Mouse (Mus musculus) midbrain, postnatal 0 days (tissue): ENCODE data around the gene Trim71. TPM values are rescaled to one million over a fixed set of nuclear protein-coding genes. Genes with fewer than 3 reads are reported as not detected.

Source experiments
- ATAC-seq: fragments of 200-750 bp; cut with Nextera tagmentation; 2 replicates; pipeline ENCODE4 v1.8.0; 2017; ENCODE audit warnings: moderate number of reproducible peaks, mild to moderate bottlenecking, moderate TSS enrichment, moderate library complexity; ENCODE audit not compliant: low FRiP score
- DNase-seq: peaks from one replicate; pipeline ENCODE4 v3.0.0-alpha.2; 2015; ENCODE audit warnings: low spot score
- H3K27ac ChIP-seq: fragments of 300-500 bp; sonication (generic); 2 replicates; pipeline ENCODE4 v1.5.1; 2014; ENCODE audit warnings: low read depth, mild to moderate bottlenecking, low read length, mixed read lengths
- H3K27me3 ChIP-seq: fragments of 300-500 bp; sonication (generic); 2 replicates; pipeline ENCODE4 v1.6.1; 2014; ENCODE audit warnings: low read length, control low read depth, mixed read lengths; ENCODE audit not compliant: insufficient read depth
- H3K36me3 ChIP-seq: fragments of 300-500 bp; sonication (generic); 2 replicates; pipeline ENCODE4 v1.6.1; 2014; ENCODE audit warnings: low read length, control low read depth, mixed read lengths; ENCODE audit not compliant: insufficient read depth
- H3K4me1 ChIP-seq: fragments of 300-500 bp; sonication (generic); 2 replicates; pipeline ENCODE4 v1.6.1; 2014; ENCODE audit warnings: mild to moderate bottlenecking, control low read depth, antibody characterized with exemption, low read length, mixed read lengths; ENCODE audit not compliant: insufficient read depth
- H3K4me2 ChIP-seq: fragments of 300-500 bp; sonication (generic); 2 replicates; pipeline ENCODE4 v1.6.1; 2014; ENCODE audit warnings: low read depth, mild to moderate bottlenecking, low read length, mixed read lengths; ENCODE audit not compliant: poor library complexity, severe bottlenecking
- H3K4me3 ChIP-seq: fragments of 300-500 bp; sonication (generic); 2 replicates; pipeline ENCODE4 v1.5.1; 2014; ENCODE audit warnings: low read depth, mild to moderate bottlenecking, low read length, moderate library complexity
- H3K9ac ChIP-seq: fragments of 300-500 bp; sonication (generic); replicated peaks from 2 replicates; pipeline ENCODE4 v1.6.1; 2014; ENCODE audit warnings: mild to moderate bottlenecking, low read length, moderate library complexity, mixed read lengths; ENCODE audit not compliant: poor library complexity, severe bottlenecking
- H3K9me3 ChIP-seq: fragments of 300-500 bp; sonication (generic); 2 replicates; pipeline ENCODE4 v1.6.1; 2016; ENCODE audit warnings: low read length, control low read depth
- CTCF ChIP-seq: IDR thresholded peaks from 2 replicates; pipeline ENCODE4 v1.5.1; 2016; ENCODE audit warnings: antibody characterized with exemption, mild to moderate bottlenecking
- WGBS: fragments of 180-500 bp; shearing (Covaris S2); extraction: QIAGEN DNeasy Blood & Tissue Kit; methylation state at CpG from one replicate; pipeline ENCODE4 v1.1.7; 2014; 5-methylcytosine and 5-hydroxymethylcytosine counted together
- polyA plus RNA-seq: library from polyadenylated mRNA; unstranded; fragments of >200 nt; fragmentation: Nextera tagmentation; extraction: Ambion mirVana; gene quantifications from 2 replicates; pipeline ENCODE4 v1.2.1, GENCODE M21; 2015
- total RNA-seq: library from RNA; depleted of rRNA; stranded (reverse); fragments of >200 nt; gene quantifications from 2 replicates; pipeline ENCODE4 v1.2.3, GENCODE M21; 2014

The Trim71 gene
- total and polyA plus RNA-seq, 2 experiments from 2014 or later = 0.14 to 0.27 TPM

DNA sequence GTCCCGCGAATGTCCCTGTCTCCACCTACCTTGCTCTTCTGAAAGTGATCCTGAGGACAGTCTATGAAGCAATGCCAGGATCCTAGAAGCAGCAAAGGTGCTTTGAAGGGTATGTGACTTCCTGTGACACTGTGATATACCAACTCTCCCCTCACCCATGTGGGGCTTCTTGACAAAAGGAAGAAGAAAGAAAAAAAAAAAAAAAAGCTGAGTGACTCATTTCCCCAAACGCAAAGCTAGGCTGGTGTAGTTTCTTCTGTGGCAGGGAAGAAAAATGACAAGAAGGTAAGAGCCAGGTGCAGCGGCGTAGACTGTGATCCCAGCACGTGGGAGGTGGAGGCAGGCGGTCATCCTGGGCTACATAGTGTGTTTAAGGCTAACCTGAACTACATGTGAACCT lies 67.7 kb downstream of the Trim71 start:
- no peak overlapping the region for H3K4me3 ChIP-seq
- TF ChIP-seq CTCF = no peak
- ATAC-seq (no peak), DNase-seq (no peak)
- 86% methylated on average over 7 of the region's 7 CpGs for WGBS
- no peaks in the 10 kb centered on the region for H3K9me3 ChIP-seq
- H3K27ac ChIP-seq = no peak overlapping the region
- no peaks in the 10 kb centered on the region for H3K27me3 ChIP-seq
- no peak overlapping the region for H3K9ac ChIP-seq
- H3K4me1 ChIP-seq = no peaks in the 10 kb centered on the region
- H3K36me3 ChIP-seq = 0 out of 2 replicates have a peak, but pooled peaks cover 3% of the 10 kb centered on the region
- H3K4me2 ChIP-seq = no peak overlapping the region

DNA sequence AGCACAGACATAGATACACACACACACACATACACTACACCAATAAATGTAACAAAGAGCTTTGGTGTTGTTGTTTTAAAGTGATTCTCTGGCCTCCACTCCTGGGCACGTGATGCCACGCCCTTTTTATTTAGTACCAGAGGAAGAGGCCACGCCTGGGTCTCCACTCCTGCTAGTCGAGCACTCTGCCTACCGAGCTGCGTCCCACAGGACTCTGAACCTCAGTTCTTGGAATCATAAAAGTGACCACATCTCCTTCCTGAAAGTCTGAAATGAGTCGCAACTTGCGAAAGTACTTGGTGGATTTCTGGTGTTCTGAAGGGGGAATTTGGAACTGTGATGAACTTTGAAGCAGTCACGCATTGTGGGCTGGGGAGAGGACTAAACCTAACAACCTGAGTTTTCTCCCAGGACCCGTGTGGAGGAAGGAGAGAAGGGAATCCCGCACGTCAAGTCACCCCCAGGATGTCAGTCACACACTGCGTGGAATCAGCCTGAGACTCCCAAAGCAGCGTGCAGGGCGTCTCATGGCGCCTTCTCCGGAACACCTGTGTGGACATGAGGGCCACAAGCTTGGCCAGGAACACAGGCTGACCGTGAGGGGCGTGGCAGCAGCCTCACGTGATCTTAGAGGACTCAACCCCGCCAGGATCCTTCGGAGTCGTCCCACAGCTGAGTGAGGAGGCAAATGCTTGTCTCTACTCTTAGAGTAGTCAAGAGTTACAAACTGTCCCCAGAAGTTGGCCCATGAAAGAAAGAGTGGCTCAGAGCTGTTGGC lies 76.5 kb downstream of the Trim71 start:
- DNase-seq = no peak
- Histone ChIP-seq H3K4me3 (no peak overlapping the region), H3K4me2 (no peak overlapping the region), H3K9me3 (no peaks in the 10 kb centered on the region), H3K9ac (no peak overlapping the region), H3K27ac (no peak overlapping the region), H3K36me3 (0 out of 2 replicates have a peak, but pooled peaks cover 2% of the 10 kb centered on the region), H3K4me1 (no peaks in the 10 kb centered on the region), H3K27me3 (no peaks in the 10 kb centered on the region)
- no peak for ATAC-seq
- WGBS = 86% methylated on average over 23 of the region's 23 CpGs
- TF ChIP-seq CTCF = no peak

DNA sequence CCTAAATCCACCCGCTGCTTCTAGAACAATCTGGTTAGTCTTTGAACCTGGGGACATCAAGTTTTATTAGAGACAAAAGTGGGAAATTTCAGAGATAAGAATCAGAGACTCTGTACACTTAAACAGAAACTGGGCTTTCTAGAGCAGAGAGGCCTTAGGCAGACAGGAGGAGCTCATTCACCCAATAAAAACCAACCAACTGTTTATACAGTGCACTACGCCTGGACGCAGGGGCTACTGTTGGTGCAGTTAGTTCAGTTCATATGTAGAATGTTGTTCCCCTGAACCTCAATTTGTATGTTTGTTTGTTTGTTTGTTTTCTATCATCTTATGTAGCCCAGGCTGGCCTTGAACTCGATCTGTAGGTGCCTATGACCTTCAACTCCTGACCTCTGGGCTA lies 77.4 kb downstream of the Trim71 start:
- Histone ChIP-seq H3K27me3 (no peaks in the 10 kb centered on the region), H3K4me1 (no peaks in the 10 kb centered on the region), H3K4me2 (no peak overlapping the region), H3K9me3 (no peaks in the 10 kb centered on the region), H3K9ac (no peak overlapping the region), H3K4me3 (no peak overlapping the region), H3K36me3 (no peaks in the 10 kb centered on the region), H3K27ac (no peak overlapping the region)
- 90% methylated on average over 4 of the region's 4 CpGs for WGBS
- ATAC-seq (no peak), DNase-seq (no peak)
- no peak for TF ChIP-seq CTCF

DNA sequence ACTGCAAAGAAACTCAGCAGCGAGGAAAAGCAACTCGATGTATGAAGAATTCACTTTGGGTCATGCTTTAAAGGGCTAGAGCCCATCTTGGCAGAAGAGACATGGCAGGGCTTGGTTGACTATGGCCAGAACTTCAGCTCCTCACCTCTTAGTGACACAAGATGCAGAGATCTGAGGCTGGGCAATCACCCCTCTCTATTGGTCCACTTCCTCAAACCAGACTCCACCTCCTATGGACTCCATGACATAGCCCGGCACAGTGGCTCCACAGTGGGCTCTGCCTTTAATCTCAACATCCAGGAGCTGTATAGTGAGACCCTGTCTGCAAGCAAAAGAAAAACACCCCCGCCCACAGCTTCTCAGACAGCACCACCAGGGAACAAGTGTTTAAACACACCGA lies 79.4 kb downstream of the Trim71 start:
- Histone ChIP-seq H3K27me3 (no peaks in the 10 kb centered on the region), H3K9me3 (no peaks in the 10 kb centered on the region), H3K4me1 (no peaks in the 10 kb centered on the region), H3K36me3 (no peaks in the 10 kb centered on the region), H3K4me2 (no peak overlapping the region), H3K9ac (no peak overlapping the region), H3K4me3 (no peak overlapping the region), H3K27ac (no peak overlapping the region)
- DNase-seq (no peak), ATAC-seq (no peak)
- TF ChIP-seq CTCF = no peak
- 80% methylated on average over 5 of the region's 5 CpGs for WGBS

- no peak overlapping the region for H3K9ac ChIP-seq
- ATAC-seq = no peak
- no peak overlapping the region for H3K4me2 ChIP-seq
- H3K4me3 ChIP-seq = no peak overlapping the region
- no peak overlapping the region for H3K27ac ChIP-seq
- no peaks in the 10 kb centered on the region for H3K27me3 ChIP-seq
- H3K36me3 ChIP-seq = no peaks in the 10 kb centered on the region
- TF ChIP-seq CTCF = no peak
- H3K9me3 ChIP-seq = no peaks in the 10 kb centered on the region
- DNase-seq = no peak
- no peaks in the 10 kb centered on the region for H3K4me1 ChIP-seq
- 82% methylated on average over 3 of the region's 3 CpGs for WGBS
Observed at GRCm38 (mm10) chr9:114480940-114481339, 83.2 kb downstream of the Trim71 start.

GRCm38 (mm10) chr9:114477019-114477418 lies 87.2 kb downstream of the Trim71 start:
- TF ChIP-seq CTCF = no peak
- Histone ChIP-seq H3K27ac (no peak overlapping the region), H3K9ac (no peak overlapping the region), H3K27me3 (no peaks in the 10 kb centered on the region), H3K36me3 (peaks cover 4% of the 10 kb centered on the region; the same call in 1 of the 2 replicates), H3K4me2 (no peak overlapping the region), H3K4me1 (no peaks in the 10 kb centered on the region), H3K4me3 (no peak overlapping the region), H3K9me3 (no peaks in the 10 kb centered on the region)
- no peak for DNase-seq
- ATAC-seq = no peak
- WGBS = 94% methylated on average over 9 of the region's 9 CpGs
